Mouse (Mus musculus) embryonic facial prominence, embryonic 10.5 days (tissue): ENCODE measurements around the gene Abhd10. TPM values are rescaled to one million over a fixed set of nuclear protein-coding genes. Genes with fewer than 3 reads are reported as not detected.

ENCODE experiments used
- DNase-seq: peaks from one replicate; pipeline ENCODE4 v3.0.0-alpha.2; 2017; ENCODE audit warnings: low spot score
- H3K27ac ChIP-seq: fragments of 300-500 bp; sonication (generic); replicated peaks from 2 replicates; pipeline ENCODE4 v1.5.1; 2016; ENCODE audit warnings: mild to moderate bottlenecking
- H3K27me3 ChIP-seq: fragments of 300-500 bp; sonication (generic); replicated peaks from 2 replicates; pipeline ENCODE4 v1.6.1; 2016; ENCODE audit warnings: low read depth, mild to moderate bottlenecking; ENCODE audit not compliant: poor library complexity, severe bottlenecking
- H3K36me3 ChIP-seq: fragments of 300-500 bp; sonication (generic); replicated peaks from 2 replicates; pipeline ENCODE4 v1.6.1; 2016; ENCODE audit warnings: mild to moderate bottlenecking, moderate library complexity
- H3K4me1 ChIP-seq: fragments of 300-500 bp; sonication (generic); 2 replicates; pipeline ENCODE4 v1.6.1; 2016
- H3K4me3 ChIP-seq: fragments of 300-500 bp; sonication (generic); 2 replicates; pipeline ENCODE4 v1.5.1; 2016; ENCODE audit warnings: mild to moderate bottlenecking, moderate library complexity
- H3K9me3 ChIP-seq: fragments of 300-500 bp; sonication (generic); 2 replicates; pipeline ENCODE4 v1.6.1; 2016; ENCODE audit warnings: mild to moderate bottlenecking
- WGBS: fragments of 180-500 bp; shearing (Covaris S2); methylation state at CpG from one replicate; pipeline ENCODE4 v1.1.7; 2016; 5-methylcytosine and 5-hydroxymethylcytosine counted together
- polyA plus RNA-seq: library from polyadenylated mRNA; unstranded; fragments of >200 nt; fragmentation: Nextera tagmentation; extraction: Ambion mirVana; gene quantifications from 2 replicates; pipeline ENCODE4 v1.2.1, GENCODE M21; 2016

Abhd10 gene
- polyA plus RNA-seq, 1 experiment from 2014 or later: 43.8 TPM

- no peak for DNase-seq
- Histone ChIP-seq H3K4me3 (peak overlapping the region; percentile 64), H3K27ac (peak overlapping the region; percentile 93), H3K9me3 (no peaks in the 10 kb centered on the region), H3K36me3 (peaks cover 52% of the 10 kb centered on the region), H3K4me1 (peaks cover 32% of the 10 kb centered on the region), H3K27me3 (no peaks in the 10 kb centered on the region)
- WGBS: 71% methylated on average over 3 of the region's 3 CpGs
These were observed 20.2 kb downstream of the Abhd10 start for GRCm38 (mm10) chr16:45722460-45722951.

DNA sequence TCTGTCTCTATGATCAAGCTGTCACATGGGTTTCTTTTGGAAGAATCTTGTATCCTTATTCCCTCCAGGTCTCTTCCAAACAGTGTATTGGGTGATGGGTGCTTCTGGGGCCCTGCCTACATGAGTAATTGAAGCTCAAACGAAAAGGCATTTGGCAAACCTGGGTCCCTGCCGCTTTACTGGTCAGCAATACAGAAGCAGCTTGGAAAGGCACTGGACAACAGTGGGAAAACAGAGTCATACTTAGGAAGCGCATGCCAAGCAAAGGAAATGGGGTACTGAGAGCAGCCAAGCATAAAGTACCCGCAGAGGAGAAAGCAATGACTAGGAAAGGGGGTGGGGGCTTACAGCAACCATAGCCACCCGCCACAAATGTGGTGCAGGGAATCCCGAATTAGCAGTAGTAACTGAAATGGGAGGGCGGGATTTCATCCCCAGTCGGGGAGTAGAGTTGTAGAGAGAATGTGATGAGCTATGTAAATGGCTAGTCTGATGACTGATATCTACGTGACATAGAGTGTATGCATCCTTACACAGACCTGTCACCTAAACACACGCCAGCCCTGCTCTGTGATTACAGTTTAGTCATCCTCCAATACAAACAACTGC, 22.6 kb downstream of the Abhd10 start:
- Histone ChIP-seq H3K4me1 (peaks cover 32% of the 10 kb centered on the region), H3K36me3 (peaks cover 74% of the 10 kb centered on the region), H3K9me3 (no peaks in the 10 kb centered on the region), H3K4me3 (no peak overlapping the region), H3K27me3 (no peaks in the 10 kb centered on the region), H3K27ac (no peak overlapping the region)
- no peak for DNase-seq
- WGBS: 84% methylated on average over 10 of the region's 10 CpGs

DNA sequence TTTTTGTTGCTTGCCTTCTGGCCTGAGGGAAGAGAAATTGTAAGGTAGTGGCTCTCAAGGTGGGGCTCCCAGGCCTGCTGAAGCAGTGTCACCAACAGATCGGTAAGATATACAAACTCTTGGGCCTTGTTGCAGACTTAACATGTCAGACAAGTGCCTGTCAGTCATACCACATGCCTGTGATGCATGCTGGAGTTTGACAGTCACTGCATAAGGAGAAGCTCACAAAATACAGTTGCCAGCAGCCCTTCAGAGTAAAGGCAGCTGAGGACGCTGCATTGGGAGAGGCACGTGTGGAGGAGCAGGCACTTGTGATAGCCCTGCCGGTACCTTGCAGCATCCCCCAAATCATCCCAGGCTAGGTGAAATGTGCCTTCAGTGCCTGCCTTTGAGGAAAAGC, 24.5 kb downstream of the Abhd10 start:
- H3K27ac ChIP-seq: no peak overlapping the region
- 90% methylated on average over 4 of the region's 4 CpGs for WGBS
- H3K9me3 ChIP-seq: no peaks in the 10 kb centered on the region
- H3K4me3 ChIP-seq: no peak overlapping the region
- peaks cover 86% of the 10 kb centered on the region for H3K36me3 ChIP-seq
- no peaks in the 10 kb centered on the region for H3K27me3 ChIP-seq
- no peak for DNase-seq
- H3K4me1 ChIP-seq: peaks cover 14% of the 10 kb centered on the region

GRCm38 (mm10) chr16:45714489-45715150, 28.1 kb downstream of the Abhd10 start:
- 83% methylated on average over 5 of the region's 5 CpGs for WGBS
- H3K4me3 ChIP-seq: no peak overlapping the region
- H3K36me3 ChIP-seq: peaks cover 78% of the 10 kb centered on the region
- no peaks in the 10 kb centered on the region for H3K27me3 ChIP-seq
- H3K27ac ChIP-seq: no peak overlapping the region
- H3K4me1 ChIP-seq: no peaks in the 10 kb centered on the region
- no peaks in the 10 kb centered on the region for H3K9me3 ChIP-seq
- DNase-seq: no peak

DNA sequence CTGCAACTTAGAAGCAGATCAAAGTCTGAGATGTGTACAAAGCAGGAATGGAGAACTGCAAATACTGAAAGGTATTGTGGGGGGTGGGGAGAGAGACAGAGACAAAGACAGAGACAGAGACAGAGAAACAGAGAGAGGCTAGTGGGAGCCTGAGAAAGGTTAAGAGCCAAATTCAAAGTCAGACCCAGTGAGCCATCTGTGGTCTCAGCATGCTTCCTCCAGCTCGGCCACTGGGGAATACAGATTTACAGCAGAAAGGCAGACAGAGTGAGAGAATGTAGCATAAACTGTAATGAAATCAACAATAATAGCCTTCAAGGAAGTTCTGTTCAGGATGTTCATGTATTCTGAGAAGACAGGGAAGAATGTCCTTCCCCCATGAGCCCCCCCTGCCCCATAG, 28.9 kb downstream of the Abhd10 start:
- Histone ChIP-seq H3K4me1 (no peaks in the 10 kb centered on the region), H3K27me3 (no peaks in the 10 kb centered on the region), H3K4me3 (no peak overlapping the region), H3K27ac (no peak overlapping the region), H3K36me3 (peaks cover 72% of the 10 kb centered on the region), H3K9me3 (no peaks in the 10 kb centered on the region)
- WGBS: 71% methylated on average over 1 of the region's 1 CpGs
- DNase-seq: no peak

DNA sequence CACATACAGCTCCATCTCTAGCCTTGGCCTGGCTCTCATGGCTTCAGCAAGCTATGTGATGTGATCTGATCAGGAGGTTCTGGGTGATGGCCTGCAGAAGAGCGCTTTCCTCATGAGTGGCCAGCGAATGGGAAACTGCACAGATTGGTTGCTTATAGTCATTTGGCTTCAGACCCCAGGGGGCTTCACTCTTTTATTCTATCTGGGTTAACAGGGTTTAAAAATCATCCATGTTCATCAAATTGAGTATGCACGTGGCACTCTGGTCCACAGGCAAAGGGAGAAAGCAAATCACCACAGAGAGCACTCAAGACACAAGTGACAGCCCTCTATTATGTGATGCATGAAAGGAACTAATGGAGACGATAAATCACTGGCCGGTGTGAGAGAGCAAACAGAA, 29.5 kb downstream of the Abhd10 start:
- Histone ChIP-seq H3K36me3 (peaks cover 68% of the 10 kb centered on the region), H3K4me1 (no peaks in the 10 kb centered on the region), H3K27ac (no peak overlapping the region), H3K9me3 (no peaks in the 10 kb centered on the region), H3K27me3 (no peaks in the 10 kb centered on the region), H3K4me3 (no peak overlapping the region)
- 88% methylated on average over 5 of the region's 5 CpGs for WGBS
- no peak for DNase-seq

DNA sequence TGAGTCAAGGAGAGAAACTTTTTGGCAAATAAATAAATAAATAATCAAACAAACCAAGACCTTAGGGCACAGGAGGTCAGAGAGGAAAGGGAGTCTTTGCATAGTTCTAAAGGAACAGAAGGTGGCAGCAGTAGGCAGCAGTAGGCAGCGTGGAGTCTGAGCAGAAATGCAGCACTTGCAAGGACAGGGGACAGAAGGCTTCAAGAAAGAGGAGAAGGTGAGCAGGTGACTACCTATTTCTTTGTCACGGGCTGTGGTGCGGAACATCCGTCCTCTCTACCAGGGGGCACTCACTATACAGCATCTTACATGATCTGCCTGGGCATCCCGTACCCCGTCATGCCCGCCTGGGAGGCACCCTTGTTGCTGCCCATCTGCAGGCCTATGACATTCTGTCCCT, 31.5 kb downstream of the Abhd10 start:
- 70% methylated on average over 7 of the region's 7 CpGs for WGBS
- no peaks in the 10 kb centered on the region for H3K4me1 ChIP-seq
- no peaks in the 10 kb centered on the region for H3K9me3 ChIP-seq
- peaks cover 48% of the 10 kb centered on the region for H3K36me3 ChIP-seq
- H3K27me3 ChIP-seq: no peaks in the 10 kb centered on the region
- H3K4me3 ChIP-seq: no peak overlapping the region
- H3K27ac ChIP-seq: no peak overlapping the region
- no peak for DNase-seq

DNA sequence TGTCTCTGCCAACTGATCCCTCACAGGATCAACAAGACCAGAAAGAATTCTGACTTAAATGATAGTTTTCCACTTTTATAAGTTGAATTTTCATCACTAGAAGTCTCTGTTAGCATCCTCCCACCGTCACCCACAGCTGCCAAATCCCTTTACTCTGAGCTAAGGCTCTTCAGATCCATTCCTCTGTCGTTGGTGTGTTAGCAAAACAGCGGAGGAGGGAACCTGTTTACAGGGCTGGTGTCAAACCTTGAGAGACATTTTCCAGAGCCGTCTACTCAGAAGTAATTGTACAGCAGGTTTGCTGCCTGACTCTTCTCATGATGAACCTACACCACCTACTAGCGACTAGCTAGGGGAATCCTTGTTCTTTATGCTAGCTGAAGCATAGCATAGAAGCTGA, 43.5 kb downstream of the Abhd10 start:
- no peak overlapping the region for H3K4me3 ChIP-seq
- no peaks in the 10 kb centered on the region for H3K27me3 ChIP-seq
- no peak overlapping the region for H3K27ac ChIP-seq
- no peaks in the 10 kb centered on the region for H3K4me1 ChIP-seq
- no peak for DNase-seq
- no peaks in the 10 kb centered on the region for H3K9me3 ChIP-seq
- WGBS: 74% methylated on average over 5 of the region's 5 CpGs
- no peaks in the 10 kb centered on the region for H3K36me3 ChIP-seq

DNA sequence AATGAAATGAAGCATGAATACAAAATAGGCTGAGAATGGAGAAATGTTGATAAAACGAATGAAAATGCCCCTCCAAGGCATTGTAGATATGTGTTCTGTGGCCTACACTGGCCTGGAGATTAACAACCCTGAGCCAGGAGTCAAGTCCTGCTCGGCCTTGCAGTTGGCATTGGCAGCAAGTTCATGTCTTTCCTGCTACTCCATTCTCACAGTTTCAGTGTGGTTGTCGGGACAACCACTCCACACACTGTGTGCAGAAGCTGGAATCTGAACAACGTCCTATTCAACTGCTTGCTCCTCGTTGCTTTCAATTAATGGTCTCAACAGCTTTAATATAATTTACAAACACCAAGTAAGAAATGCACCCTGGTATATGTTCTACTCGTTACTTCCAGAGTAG, 44.8 kb downstream of the Abhd10 start:
- DNase-seq: no peak
- H3K36me3 ChIP-seq: no peaks in the 10 kb centered on the region
- H3K4me3 ChIP-seq: no peak overlapping the region
- no peak overlapping the region for H3K27ac ChIP-seq
- H3K9me3 ChIP-seq: no peaks in the 10 kb centered on the region
- WGBS: 82% methylated on average over 6 of the region's 6 CpGs
- H3K4me1 ChIP-seq: no peaks in the 10 kb centered on the region
- no peaks in the 10 kb centered on the region for H3K27me3 ChIP-seq

GRCm38 (mm10) chr16:45695445-45696160, 47.2 kb downstream of the Abhd10 start:
- 78% methylated on average over 9 of the region's 9 CpGs for WGBS
- H3K9me3 ChIP-seq: no peaks in the 10 kb centered on the region
- H3K4me1 ChIP-seq: peaks cover under 1% of the 10 kb centered on the region; the same call in 1 of the 2 replicates
- H3K27me3 ChIP-seq: no peaks in the 10 kb centered on the region
- no peak for DNase-seq
- no peak overlapping the region for H3K27ac ChIP-seq
- no peak overlapping the region for H3K4me3 ChIP-seq
- H3K36me3 ChIP-seq: no peaks in the 10 kb centered on the region

DNA sequence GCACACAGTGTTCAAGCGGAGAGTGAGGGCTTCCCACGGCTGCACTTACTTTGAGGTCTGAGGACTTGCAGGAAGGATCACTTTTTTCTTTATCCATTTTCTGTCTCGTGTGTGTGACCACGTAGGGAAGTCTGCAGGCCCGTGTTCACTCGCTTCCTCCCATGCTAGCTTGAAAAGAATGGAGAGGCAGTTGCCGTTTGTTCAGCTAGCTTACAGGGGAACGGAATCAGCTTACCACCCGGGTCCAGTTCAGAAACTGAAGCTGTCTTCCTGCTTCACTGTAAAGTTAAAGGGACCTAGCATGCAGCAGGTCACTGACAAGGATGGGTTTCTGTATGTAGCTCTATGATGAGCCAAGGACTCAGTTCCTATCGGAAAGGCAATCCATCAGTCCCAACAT, 49.2 kb downstream of the Abhd10 start, which contains the start of gene Tmprss7:
Gene Tmprss7 (minus strand): TSS at position 101 of the 400 bp plus-strand sequence.
- H3K4me1 ChIP-seq: peaks cover 7% of the 10 kb centered on the region
- H3K27ac ChIP-seq: no peak within 1 kb of the TSS
- WGBS: 79% methylated on average over 10 of the region's 10 CpGs
- H3K9me3 ChIP-seq: no peaks in the 10 kb centered on the region
- no peak within 1 kb of the TSS for H3K4me3 ChIP-seq
- H3K36me3 ChIP-seq: no peaks in the 10 kb centered on the region
- H3K27me3 ChIP-seq: no peaks in the 10 kb centered on the region
- DNase-seq: no peak

DNA sequence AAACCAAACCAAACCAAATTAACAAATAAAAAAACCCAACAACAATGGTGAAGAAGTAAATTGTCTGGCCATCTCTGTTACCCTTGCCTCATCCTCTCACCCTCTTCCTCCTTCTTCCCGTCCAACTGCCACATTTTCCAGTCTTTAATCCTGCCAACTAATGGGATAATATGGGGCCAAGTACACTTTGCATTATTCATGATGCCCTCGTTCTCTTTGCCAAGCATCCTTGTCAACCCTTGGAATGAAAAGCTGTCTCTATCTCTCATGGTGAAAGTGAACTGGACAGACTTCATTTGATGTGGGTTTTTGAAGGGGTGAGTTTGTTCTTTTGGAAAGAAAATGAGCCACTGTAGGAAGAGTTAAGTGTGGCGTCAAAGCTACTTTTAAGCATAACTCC, 49.9 kb downstream of the Abhd10 start:
- Histone ChIP-seq H3K4me3 (no peak overlapping the region), H3K9me3 (no peaks in the 10 kb centered on the region), H3K4me1 (peaks cover 7% of the 10 kb centered on the region), H3K27me3 (no peaks in the 10 kb centered on the region), H3K27ac (no peak overlapping the region), H3K36me3 (no peaks in the 10 kb centered on the region)
- DNase-seq: no peak
- WGBS: 82% methylated on average over 3 of the region's 3 CpGs

DNA sequence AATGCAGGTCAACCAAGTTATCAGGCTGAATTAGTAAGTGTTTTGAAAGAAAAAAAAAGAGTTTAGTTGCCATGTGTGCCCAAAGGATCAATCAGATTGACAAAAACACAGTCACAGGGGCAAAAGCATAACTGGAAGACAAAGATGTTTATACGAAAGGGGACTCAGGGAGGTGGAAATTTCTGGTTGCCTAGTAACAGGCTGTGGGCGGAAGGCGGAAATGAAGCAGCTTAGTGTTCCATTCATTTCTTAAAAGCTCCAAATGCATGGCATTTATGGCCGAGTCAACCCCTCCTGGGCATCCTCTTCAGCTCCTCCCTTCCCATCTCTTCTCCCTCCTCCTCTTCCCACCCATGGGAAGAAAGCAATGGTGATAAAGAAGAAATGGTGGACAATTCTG, 52.6 kb downstream of the Abhd10 start:
- WGBS: 36% methylated on average over 4 of the region's 4 CpGs
- no peaks in the 10 kb centered on the region for H3K9me3 ChIP-seq
- H3K4me1 ChIP-seq: peaks cover 7% of the 10 kb centered on the region
- H3K27ac ChIP-seq: no peak overlapping the region
- H3K27me3 ChIP-seq: no peaks in the 10 kb centered on the region
- H3K36me3 ChIP-seq: no peaks in the 10 kb centered on the region
- DNase-seq: peak; percentile 14
- no peak overlapping the region for H3K4me3 ChIP-seq
